Mouse (Mus musculus) splenic B cell, adult 2 months (primary cell): ENCODE measurements at regions not wholly inside any gene's neighbourhood (a gene's known extent, or its start where the extent isn't known, plus 50 kb on each side); places are given as distances from the start of the nearest gene placed in this dataset.

Source experiments
- DNase-seq: peaks from one replicate; pipeline ENCODE4 v3.0.0-alpha.2; 2011; ENCODE audit warnings: low read depth, low spot score
- H3K27me3 ChIP-seq: 2 replicates; pipeline ENCODE4 v1.6.1; 2012; ENCODE audit warnings: mild to moderate bottlenecking, low read length, moderate library complexity, mixed read lengths; ENCODE audit not compliant: control insufficient read depth, poor library complexity, insufficient read depth, severe bottlenecking
- H3K36me3 ChIP-seq: 2 replicates; pipeline ENCODE4 v1.6.1; 2012; ENCODE audit warnings: mild to moderate bottlenecking, low read length, moderate library complexity, mixed read lengths; ENCODE audit not compliant: control insufficient read depth, poor library complexity, insufficient read depth, severe bottlenecking

GRCm38 (mm10) chr13:26594313-26594712 is 175.7 kb downstream of the Hdgfl1 start:
- Histone ChIP-seq H3K36me3 (no peaks in the 10 kb centered on the region), H3K27me3 (no peaks in the 10 kb centered on the region)
- no peak for DNase-seq

- no peaks in the 10 kb centered on the region for H3K27me3 ChIP-seq
- DNase-seq, result no peak
- H3K36me3 ChIP-seq, result no peaks in the 10 kb centered on the region
Observed at GRCm38 (mm10) chr13:26593750-26594149, 176.2 kb downstream of the Hdgfl1 start.

DNA sequence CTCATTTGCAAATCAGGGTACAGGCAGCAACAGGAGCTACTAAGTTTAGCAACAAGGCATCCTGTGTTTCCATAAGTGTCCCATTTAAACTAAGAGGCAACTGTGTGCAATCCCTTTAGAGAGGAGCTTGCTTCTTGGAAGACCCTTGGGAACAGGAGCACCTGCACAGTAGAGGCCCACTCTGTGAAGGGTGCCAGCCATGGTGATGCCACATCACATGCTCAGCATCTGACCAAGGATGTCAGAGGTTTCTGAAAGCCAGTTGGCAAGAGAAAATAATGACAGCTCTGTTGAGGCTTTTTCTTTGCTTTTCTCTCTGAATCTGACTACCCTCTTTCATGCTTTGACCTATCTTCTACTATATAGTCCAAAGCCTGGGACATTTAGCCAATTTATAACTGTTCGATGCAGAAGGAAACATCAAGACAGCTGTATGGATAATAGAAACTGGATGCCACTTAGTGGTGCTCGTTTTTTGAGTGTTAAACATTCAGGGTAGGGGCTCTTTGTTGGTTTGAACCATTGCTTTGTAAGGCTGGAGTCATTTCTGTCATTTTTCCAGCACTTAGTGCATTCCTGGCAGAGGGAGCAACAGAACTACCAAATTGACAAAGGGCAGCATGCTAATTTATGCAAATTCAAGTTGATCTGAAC is 193.9 kb downstream of the Hdgfl1 start:
- Histone ChIP-seq H3K27me3 (no peaks in the 10 kb centered on the region), H3K36me3 (no peaks in the 10 kb centered on the region)
- DNase-seq, result no peak

DNA sequence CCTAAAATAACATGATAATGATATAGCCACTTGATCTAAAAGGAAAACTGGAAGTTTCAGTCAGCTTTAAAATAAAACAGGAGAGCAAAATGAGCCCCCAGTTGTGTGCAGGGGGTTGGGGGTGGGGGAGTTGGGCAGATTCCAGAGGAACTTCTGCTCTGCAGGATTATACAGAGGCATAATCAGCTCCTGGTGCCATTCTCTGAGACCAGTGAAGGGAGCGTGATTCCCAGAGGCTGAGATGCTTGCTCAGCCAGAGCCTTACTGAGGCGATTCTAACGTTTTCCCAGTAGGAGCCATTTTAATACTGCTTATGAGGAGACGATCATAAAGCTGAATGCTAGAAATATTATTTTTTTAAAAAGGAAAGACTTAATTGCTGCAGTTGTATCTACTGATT is 200.5 kb downstream of the Hdgfl1 start:
- no peaks in the 10 kb centered on the region for H3K36me3 ChIP-seq
- DNase-seq, result no peak
- no peaks in the 10 kb centered on the region for H3K27me3 ChIP-seq

DNA sequence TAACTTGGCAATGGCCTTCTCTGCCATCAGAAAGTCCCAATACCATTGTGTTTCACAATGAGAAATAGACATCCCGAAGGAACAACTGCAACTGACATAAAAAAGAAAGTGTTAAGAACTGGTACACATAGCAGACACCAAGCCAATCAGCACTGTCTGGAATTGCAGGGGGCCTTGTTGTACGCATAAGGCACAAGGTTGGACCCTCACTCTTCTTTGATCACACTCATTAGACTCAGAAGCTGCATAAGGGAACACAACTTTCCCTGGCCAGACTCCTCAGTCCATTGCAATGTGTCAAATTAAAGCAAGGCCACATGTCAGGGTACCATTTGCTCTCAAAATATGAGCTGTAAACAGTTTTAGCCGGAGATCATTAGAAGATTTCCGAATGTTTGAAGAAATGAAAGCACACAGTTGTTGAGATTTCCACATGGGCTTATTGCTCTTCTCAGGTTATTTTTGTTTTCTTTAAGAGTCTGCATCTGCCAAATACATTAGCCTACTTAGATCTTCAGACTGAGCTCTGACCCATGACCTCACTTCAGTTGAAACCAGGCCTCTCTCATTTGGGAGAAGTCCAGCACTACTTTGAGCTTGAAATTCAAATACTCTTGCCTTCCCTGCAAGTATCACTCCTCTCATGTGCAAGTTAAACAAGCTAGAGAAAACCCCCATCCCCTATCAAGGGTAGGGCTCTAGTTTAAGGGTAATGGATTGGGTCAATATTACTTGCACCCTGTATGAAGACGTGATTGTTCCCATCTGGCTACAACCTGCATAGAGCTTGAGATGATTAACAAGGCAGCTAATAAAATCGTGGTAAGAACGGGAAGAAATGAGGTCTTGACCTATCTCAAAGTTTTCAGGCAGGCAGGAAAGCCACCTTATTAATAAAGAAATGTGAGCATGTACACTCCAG is 204.8 kb downstream of the Hdgfl1 start:
- no peak for DNase-seq
- H3K27me3 ChIP-seq, result no peaks in the 10 kb centered on the region
- H3K36me3 ChIP-seq, result no peaks in the 10 kb centered on the region

DNA sequence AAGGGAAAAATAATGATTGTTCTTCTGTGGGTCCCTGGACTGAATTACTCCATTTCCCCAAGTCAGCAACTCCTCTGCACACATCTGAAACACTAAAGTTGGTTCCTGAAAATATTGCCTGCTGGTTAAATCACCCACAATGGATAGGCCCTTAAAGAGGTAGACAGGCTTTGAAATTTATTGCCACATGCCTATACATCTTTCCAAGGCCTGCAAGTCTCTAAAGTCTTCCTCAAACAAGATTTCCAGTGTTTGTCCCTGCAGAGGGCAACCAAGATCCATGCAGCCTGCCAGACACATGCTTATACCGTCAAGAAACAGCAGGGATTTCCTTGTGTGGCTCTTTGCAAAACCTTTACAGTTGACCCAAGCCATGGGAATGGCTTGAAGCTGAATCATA is 211.6 kb downstream of the Hdgfl1 start:
- no peaks in the 10 kb centered on the region for H3K27me3 ChIP-seq
- H3K36me3 ChIP-seq, result no peaks in the 10 kb centered on the region
- DNase-seq, result no peak

DNA sequence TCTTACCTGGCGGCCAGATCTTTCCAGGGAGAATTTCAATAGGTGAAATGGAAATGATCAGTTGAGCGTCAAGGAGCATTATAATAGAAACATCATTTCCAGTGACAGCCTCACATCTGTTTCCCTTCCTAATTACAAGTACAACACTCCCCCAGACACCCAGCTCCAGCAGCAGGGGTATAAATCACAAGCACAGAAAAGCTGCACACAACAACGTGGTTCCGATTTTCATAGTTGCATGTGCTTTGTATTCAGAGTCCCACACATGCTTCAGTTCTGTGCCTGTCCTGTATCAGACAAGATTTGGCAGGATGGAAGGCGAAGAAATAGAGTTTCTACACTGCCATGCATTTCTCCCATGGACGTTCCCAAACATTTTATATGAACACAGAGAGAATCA is 215.7 kb downstream of the Hdgfl1 start:
- DNase-seq, result no peak
- no peaks in the 10 kb centered on the region for H3K36me3 ChIP-seq
- H3K27me3 ChIP-seq, result no peaks in the 10 kb centered on the region

DNA sequence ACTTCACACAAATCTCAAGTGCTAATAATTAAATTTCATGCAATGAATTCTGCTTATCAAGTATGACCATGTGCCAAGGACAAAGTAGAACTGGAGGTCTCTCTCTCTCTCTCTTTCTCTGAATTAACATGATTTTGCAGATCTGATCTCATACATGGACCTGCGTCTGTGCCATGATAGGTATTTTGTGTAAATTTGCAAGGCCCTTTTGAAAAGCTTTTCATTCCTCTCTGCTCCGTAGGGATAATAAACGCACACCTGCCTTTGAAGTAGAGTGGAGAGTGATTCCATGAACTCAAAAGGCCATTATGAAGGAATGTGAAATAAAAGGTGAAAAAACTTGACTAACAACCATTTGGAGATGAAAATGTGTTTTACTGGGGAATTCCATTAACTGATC is 217.8 kb downstream of the Hdgfl1 start:
- Histone ChIP-seq H3K27me3 (no peaks in the 10 kb centered on the region), H3K36me3 (no peaks in the 10 kb centered on the region)
- no peak for DNase-seq

GRCm38 (mm10) chr13:26538928-26539327 is 231.0 kb downstream of the Hdgfl1 start:
- no peak for DNase-seq
- Histone ChIP-seq H3K36me3 (no peaks in the 10 kb centered on the region), H3K27me3 (no peaks in the 10 kb centered on the region)

GRCm38 (mm10) chr13:26536575-26536974 is 233.4 kb downstream of the Hdgfl1 start:
- no peaks in the 10 kb centered on the region for H3K27me3 ChIP-seq
- no peaks in the 10 kb centered on the region for H3K36me3 ChIP-seq
- no peak for DNase-seq

- Histone ChIP-seq H3K36me3 (no peaks in the 10 kb centered on the region), H3K27me3 (no peaks in the 10 kb centered on the region)
- no peak for DNase-seq
Observed at GRCm38 (mm10) chr13:26532761-26533160, 237.2 kb downstream of the Hdgfl1 start.

DNA sequence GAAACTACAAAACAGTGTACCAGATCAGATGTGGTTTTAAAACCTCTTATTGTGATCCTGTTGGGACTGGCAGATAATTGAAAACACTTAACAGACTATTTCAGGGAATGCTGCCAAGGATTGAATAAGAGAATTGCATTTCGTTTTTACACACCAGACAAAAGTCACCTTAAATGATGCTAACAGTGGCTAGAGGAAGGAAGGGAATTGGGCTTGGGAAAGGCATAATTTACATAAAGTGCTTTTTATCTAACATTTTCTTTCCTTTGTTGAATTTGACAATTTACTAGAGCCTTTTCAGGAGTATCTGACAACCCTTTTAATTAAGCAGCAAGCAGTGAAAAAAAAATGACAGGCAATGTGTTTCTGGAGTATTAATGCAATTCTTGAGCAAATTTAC is 250.9 kb downstream of the Hdgfl1 start:
- no peaks in the 10 kb centered on the region for H3K36me3 ChIP-seq

DNA sequence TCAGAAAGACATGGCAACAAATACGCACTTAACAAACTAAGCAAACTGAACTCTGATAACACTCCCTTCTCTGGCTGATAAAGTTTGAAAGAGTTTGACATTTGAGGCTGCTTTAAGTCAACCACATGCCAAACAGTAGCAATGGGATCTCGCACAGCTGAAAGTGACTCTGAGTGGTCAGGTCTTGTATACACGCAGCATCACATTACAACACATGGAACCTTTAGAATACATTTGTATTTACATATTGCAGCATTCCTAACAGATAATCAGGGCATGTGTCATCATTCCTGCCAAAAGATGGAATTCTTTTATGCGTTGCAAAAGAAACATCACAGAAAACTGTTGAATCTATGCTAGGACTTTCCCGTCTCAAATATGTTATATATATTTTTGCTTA is 251.5 kb downstream of the Hdgfl1 start:
- Histone ChIP-seq H3K27me3 (no peaks in the 10 kb centered on the region), H3K36me3 (no peaks in the 10 kb centered on the region)
- DNase-seq, result no peak

More for the DNA sequence above, 250.9 kb downstream of the Hdgfl1 start:
- DNase-seq, result no peak
- no peaks in the 10 kb centered on the region for H3K27me3 ChIP-seq

GRCm38 (mm10) chr13:26517646-26518045 is 252.3 kb downstream of the Hdgfl1 start:
- no peak for DNase-seq
- no peaks in the 10 kb centered on the region for H3K36me3 ChIP-seq
- H3K27me3 ChIP-seq, result no peaks in the 10 kb centered on the region

DNA sequence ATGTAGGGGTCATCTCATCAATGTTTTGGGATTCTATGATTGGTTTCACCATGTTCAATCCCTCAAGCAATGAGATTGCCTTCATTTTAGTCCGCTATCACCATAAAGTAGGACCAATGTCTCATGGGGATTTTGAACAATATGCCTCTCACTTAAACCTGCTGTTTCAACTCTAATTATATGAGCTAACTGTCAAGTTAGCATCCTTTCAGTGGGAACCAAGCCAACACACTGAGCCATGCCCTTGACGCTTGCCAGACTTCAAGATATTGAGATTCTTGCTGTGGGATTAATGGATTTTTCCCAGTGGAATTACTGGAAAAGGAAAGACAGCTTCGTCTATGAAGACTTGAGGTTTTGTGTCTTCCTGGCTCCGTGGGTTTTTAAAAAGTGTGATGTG is 259.5 kb downstream of the Hdgfl1 start:
- Histone ChIP-seq H3K36me3 (no peaks in the 10 kb centered on the region), H3K27me3 (no peaks in the 10 kb centered on the region)
- no peak for DNase-seq
